Mouse (Mus musculus) kidney, adult 18-20 months (tissue): ENCODE data around the gene Rpp38.

Source experiments
- DNase-seq: peaks from one replicate; pipeline ENCODE4 v3.0.0; 2021

Gene Rpp38

DNA sequence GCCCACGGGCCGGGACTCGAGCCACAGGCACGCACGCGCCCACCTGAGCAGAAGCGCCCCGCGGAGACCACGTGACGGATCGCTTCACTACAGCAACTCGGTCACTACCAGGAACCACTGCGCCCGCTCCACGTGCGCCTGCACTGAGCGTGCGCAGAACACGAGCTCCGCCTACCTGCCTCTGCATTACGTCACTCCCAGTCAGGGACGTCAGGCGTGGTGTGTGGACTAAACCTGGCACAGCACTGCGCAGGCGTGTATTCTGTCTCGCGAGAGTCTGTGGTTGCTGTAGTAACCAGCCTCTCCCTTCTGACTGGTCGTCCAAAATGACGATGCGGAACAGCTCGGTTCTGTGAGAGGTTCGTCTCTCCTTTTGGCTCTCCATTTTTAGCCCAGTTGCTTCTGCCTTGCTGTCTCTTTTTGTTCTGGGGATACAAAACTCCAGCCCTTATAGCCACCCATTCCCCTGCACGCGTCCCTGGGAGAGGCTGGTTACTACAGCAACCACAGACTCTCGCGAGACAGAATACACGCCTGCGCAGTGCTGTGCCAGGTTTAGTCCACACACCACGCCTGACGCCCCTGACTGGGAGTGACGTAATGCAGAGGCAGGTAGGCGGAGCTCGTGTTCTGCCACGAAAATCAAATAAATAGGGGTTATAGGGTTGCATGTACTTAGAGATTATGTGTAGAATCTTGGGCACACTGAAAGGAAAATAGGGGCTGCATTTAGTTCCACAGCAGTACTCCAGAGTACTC lies at the start of gene Rpp38:
Gene Rpp38, minus strand, starts transcription at position 160 of the 759 bp plus-strand sequence.
- peak; percentile 99 for DNase-seq

GRCm38 (mm10) chr2:3365127-3365526 lies 32.7 kb upstream of the Rpp38 start:
- DNase-seq: no peak

GRCm38 (mm10) chr2:3361067-3361466 lies 28.6 kb upstream of the Rpp38 start:
- DNase-seq: no peak

DNA sequence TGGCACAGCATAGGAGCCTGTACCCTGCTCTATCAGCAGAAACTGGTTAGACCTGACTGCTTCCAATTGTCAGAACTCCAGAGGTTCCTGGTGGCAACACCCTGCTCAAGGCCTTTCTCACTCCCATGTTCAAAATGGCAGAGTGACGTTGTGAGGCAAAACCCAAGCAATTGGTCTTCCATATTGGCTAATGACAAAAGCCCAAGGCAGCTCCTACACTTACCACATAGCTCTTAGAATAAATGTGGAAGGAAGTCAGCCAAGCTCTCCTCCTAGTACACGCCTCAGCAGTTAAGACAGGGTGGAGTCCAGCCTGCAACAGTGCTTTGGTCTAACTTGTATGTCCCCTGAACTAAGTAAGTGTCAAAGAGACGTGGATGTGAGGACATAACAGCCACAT lies 25.4 kb upstream of the Rpp38 start:
- DNase-seq: no peak

DNA sequence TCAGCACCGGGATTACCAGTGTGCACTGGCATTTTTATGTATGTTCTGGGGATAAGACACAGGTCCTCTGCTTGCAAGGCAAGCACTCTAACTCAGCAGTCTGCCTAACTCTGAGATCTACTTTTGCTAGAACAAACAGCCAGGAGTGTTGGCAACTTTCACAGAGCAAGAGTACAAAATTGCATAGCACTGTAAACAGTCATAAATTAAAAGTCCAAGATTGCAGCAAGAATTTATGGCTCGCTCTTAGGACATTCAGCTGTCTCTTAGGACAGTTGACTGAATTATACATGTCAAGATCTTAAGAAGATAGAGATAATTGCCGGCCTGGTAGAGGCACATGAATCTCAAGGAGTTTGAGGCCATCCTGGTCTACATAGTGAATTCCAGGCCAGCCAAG lies 23.9 kb upstream of the Rpp38 start:
- DNase-seq: no peak

GRCm38 (mm10) chr2:3355793-3356192 lies 23.4 kb upstream of the Rpp38 start:
- no peak for DNase-seq

- DNase-seq: no peak
These were observed 20.7 kb upstream of the Rpp38 start for GRCm38 (mm10) chr2:3353160-3353559.

- DNase-seq: no peak
These were observed 16.5 kb upstream of the Rpp38 start for GRCm38 (mm10) chr2:3348919-3349318.

DNA sequence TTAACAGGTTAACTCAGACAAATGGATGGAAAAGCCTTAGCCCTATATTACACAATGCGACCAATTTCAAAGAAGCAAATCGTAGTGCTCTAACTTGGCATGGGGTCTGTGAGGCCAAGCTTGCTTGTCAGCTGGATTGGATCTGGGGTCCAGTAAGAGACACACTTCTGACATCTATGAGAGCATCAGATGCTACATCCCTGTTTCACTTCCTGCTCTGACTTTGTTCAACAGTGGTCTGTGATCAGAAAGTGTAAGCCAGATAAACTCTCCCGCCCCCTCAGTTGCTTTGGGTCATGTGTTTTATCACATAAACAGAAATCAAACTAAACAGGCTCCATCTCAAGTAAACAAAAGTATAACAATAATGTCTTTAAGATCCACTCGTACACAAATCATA lies 16.0 kb upstream of the Rpp38 start:
- DNase-seq: no peak

- DNase-seq: peak; percentile 61
These were observed 3.3 kb upstream of the Rpp38 start, which contains the start of gene Acbd7 for GRCm38 (mm10) chr2:3335611-3336301. Gene Acbd7, plus strand, starts transcription at chr2:3336168.

DNA sequence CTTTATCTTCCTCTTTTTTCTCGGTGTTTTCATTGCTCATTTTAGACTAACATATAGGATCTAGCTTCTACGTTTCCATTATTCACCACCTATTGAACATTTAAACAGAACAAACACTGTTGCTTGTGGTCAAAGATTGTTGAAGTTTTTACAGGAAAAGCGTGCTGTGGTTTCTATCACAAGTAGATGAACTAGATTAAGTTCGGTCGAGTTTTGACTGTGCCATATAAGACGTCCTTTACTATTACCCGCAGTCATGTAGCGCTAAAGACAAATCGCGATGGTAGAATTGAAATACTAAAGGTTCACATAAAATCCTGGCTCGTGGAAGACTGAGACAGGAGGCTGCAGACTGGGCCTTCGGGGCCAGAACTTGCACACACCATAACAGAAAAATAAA lies 1.3 kb upstream of the Rpp38 start:
- no peak for DNase-seq

DNA sequence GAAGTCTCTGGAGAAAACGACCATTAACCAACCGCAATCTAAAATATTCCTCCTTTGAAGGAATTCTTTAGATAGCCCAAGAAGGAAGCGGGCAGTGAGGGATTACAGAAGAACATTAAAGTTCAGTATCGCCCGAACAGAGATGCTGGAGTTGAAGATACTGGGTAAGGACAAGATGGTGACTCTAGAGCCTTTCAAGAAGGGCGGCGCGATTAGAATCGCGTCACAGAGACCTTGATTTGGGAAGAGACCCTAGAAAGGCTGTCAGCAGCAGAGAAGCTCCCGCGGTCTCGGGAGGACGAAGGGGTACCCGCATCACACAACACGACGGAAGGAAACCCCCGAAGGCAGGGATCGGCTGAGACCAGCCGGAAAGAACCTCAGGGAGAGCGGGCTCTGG lies 387 bp downstream of the Rpp38 start:
- DNase-seq: no peak

- no peak for DNase-seq
These were observed 1.3 kb downstream of the Rpp38 start for GRCm38 (mm10) chr2:3331071-3331703.

DNA sequence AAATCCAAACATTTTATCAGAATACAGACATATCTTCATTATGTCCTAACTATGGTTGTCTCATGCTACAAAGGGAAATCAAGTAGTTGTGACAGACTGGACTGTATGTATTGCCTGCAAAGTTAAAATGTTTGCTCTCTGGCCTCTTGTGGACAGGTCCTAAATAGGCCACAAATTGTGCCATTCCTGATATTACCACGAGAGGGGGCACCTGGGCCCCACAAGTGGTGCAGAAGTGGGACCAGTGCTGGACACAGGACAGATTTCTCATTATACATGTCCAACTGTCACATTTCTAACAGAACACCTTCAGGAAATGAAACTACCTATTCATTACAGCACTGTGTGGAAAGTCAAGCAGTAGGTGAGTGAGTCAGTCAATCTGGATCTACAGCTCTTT lies 5.1 kb downstream of the Rpp38 start:
- DNase-seq: peak; percentile 62

DNA sequence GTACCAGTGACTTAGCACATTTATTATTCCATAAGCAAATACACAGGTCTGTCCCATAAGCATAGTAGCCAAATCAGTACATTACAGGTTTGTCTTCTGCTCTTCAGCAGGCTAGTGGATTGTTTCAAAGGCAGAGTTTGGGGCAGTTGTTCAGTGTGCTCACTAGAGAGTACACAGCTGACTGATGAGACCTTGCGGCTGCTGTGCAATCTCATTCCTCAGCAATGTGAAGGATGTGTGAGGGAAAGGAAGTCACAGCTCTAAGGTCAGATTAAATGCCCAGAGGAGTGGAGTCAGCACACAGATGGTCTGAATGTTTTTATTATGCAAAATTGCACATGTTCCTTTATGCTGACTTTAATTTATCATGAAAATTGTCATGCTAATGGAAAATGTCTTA lies 5.9 kb downstream of the Rpp38 start:
- DNase-seq: no peak

GRCm38 (mm10) chr2:3324381-3325130 lies 7.9 kb downstream of the Rpp38 start:
- DNase-seq: no peak

GRCm38 (mm10) chr2:3323132-3323531 lies 9.3 kb downstream of the Rpp38 start:
- DNase-seq: no peak

DNA sequence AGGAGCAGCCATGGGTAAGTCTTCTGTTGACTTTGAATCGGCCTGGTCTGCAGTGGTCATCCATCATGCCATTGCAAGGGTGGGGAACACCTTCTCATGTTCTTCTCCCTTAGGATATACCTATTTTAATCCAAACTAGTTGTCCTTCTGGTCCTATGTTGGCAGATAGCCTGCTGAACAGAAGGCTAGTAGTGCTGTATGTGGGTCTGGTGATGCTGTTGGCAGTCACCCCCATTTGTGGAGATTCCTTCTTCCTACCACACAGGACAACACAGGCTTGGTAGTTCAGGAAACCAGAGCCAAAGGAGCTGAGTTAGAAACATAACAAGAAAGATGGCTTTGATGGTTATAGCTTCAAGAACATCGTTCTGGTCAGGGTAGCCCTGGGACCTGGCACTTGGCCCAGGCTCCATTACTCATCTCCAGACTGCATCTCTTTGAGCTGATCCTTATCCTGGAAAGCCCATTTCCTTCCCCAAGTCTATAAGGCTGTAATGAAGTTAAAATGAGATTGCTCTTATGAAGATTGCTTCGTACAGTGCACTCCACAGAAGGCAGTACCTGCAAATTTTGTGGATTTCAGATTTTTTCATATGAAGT lies 26.9 kb downstream of the Rpp38 start:
- peak; percentile 18 for DNase-seq

DNA sequence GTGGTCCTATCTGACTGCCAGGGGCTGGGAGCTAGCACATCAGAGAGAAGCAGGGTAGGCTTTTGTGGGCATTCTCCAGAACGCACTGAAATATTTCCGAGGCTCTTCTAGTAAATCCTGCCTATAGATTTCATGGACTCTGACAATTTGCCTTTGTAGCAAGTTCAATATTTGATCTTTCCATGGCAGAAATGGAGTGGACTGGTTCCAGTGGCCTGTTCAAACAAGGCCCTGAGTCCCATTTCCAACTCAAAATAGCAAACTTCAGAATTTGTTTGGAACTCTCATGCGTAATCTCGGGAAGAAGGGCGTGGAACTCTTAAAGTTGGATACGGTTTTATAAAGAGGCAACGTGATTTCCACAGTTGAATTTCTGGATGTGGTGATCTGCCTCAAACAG lies 36.6 kb downstream of the Rpp38 start:
- DNase-seq: no peak

DNA sequence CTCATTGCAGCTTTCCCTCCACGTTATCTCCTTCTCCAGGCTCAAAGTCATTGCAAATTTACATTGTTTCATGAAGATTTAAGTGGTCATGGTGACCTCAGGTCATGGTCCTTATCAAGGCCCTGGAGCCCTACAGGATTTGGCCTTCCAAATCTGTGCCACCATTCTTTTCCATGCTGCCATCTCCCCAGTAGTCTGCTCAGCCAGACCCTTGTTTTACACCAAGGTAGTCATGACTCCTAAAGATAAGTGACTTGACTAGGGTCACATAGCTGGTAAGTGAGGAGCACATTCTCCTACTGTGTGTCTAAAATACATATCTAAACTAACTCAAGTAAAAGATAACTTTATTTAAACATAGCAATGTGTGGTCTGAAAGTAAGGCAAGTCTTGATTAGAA lies 40.3 kb downstream of the Rpp38 start:
- DNase-seq: no peak

DNA sequence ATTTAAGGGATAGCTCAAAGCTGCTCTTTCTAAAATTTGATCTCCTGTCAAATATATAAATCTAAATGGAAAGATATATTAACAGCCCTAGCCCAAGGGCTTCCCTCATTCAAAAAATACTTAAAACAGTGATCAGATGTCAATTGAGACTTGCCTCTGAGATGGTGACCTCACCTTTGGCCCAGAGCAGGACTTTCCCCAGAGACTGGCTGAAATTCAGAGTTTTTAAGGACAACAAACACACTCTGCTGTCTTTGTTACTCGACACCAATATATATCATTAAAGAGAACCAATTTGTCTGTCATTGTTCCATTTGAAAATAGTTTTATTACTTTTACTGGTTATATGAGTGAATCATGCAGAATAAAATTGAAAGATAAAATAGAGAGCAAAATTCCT lies 42.9 kb downstream of the Rpp38 start:
- no peak for DNase-seq

GRCm38 (mm10) chr2:3286243-3286642 lies 46.2 kb downstream of the Rpp38 start:
- DNase-seq: no peak

DNA sequence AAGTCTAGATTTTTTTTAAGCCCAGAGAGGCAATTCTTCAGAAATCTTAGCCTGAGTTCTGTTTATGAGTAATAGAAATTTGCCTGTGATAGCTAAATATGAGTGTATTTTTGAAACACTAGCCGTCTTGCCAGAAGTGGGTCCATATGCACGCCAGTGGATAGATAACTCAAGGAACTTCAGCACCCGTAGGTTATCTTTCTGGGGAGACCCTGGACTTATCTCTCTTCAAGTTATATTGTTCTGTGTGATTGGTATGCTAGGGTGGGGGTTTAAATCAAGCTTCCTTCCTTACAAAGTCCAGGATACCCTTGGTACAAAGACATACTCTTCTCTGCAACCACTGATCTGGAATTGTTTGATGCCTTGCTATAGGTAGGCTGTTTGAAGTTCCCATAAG lies 46.7 kb downstream of the Rpp38 start:
- DNase-seq: no peak
